Mouse (Mus musculus): ENCODE data around the gene Snapc3. TPM values are rescaled to one million over a fixed set of nuclear protein-coding genes. Genes with fewer than 3 reads are reported as not detected.
"Not testable (repeated sequence)": the region's sequence is repeated elsewhere in the genome, so short reads cannot be mapped to it uniquely, and the experiment has no call there.

Gene Snapc3
- polyA plus RNA-seq, 1 experiment from 2014 or later = 75.2 TPM

GRCm38 (mm10) chr4:83467615-83468014 lies 50.1 kb downstream of the Snapc3 start:
- Histone ChIP-seq H3K4me2 (no peak overlapping the region), H3K4me3 (ENCODE audit: low read depth, low read length) (no peak overlapping the region), H3K4me1 (ENCODE audit: control insufficient read depth, insufficient read depth, low read length) (no peaks in the 10 kb centered on the region), H3K9me3 (ENCODE audit: control insufficient read depth, low read length) (no peaks in the 10 kb centered on the region), H3K27ac (ENCODE audit: low read depth, low read length) (no peak overlapping the region), H3K9ac (ENCODE audit: low read length) (no peak overlapping the region), H3K36me3 (ENCODE audit: control insufficient read depth, insufficient read depth, low read length) (peaks cover 21% of the 10 kb centered on the region), H3K27me3 (ENCODE audit: control insufficient read depth, insufficient read depth, low read length) (no peaks in the 10 kb centered on the region)
- DNase-seq (ENCODE audit: low spot score, missing footprints) (no peak), ATAC-seq (ENCODE audit: low FRiP score) (no peak)
- 86% methylated on average over 7 of the region's 7 CpGs for WGBS

- DNase-seq (ENCODE audit: low spot score, missing footprints) (no peak), ATAC-seq (ENCODE audit: low FRiP score) (no peak)
- Histone ChIP-seq H3K4me3 (ENCODE audit: low read depth, low read length) (no peak overlapping the region), H3K27me3 (ENCODE audit: control insufficient read depth, insufficient read depth, low read length) (no peaks in the 10 kb centered on the region), H3K9me3 (ENCODE audit: control insufficient read depth, low read length) (no peaks in the 10 kb centered on the region), H3K4me1 (ENCODE audit: control insufficient read depth, insufficient read depth, low read length) (no peaks in the 10 kb centered on the region), H3K9ac (ENCODE audit: low read length) (no peak overlapping the region), H3K4me2 (no peak overlapping the region), H3K27ac (ENCODE audit: low read depth, low read length) (no peak overlapping the region), H3K36me3 (ENCODE audit: control insufficient read depth, insufficient read depth, low read length) (peaks cover 24% of the 10 kb centered on the region)
- WGBS = 68% methylated on average over 3 of the region's 3 CpGs
Observed at GRCm38 (mm10) chr4:83468208-83468607, 50.7 kb downstream of the Snapc3 start.

- ATAC-seq (ENCODE audit: low FRiP score) = no peak
- Histone ChIP-seq H3K27me3 (ENCODE audit: control insufficient read depth, insufficient read depth, low read length) (no peaks in the 10 kb centered on the region), H3K4me2 (peak overlapping the region; percentile 65), H3K9ac (ENCODE audit: low read length) (peak overlapping the region; percentile 98), H3K4me1 (ENCODE audit: control insufficient read depth, insufficient read depth, low read length) (peaks cover 16% of the 10 kb centered on the region), H3K4me3 (ENCODE audit: low read depth, low read length) (peak overlapping the region; percentile 96), H3K27ac (ENCODE audit: low read depth, low read length) (0 out of 2 replicates have a peak overlapping the region, but pooled peaks have one; percentile 97), H3K36me3 (ENCODE audit: control insufficient read depth, insufficient read depth, low read length) (peaks cover 7% of the 10 kb centered on the region), H3K9me3 (ENCODE audit: control insufficient read depth, low read length) (no peaks in the 10 kb centered on the region)
- WGBS = 30% methylated on average over 12 of the region's 12 CpGs
- DNase-seq (ENCODE audit: low spot score, missing footprints) = peak; percentile 89
Observed at GRCm38 (mm10) chr4:83485250-83485649, 67.7 kb downstream of the Snapc3 start.

GRCm38 (mm10) chr4:83485735-83486116 lies 68.2 kb downstream of the Snapc3 start:
- Histone ChIP-seq H3K36me3 (ENCODE audit: control insufficient read depth, insufficient read depth, low read length) (peaks cover 7% of the 10 kb centered on the region), H3K9ac (ENCODE audit: low read length) (peak overlapping the region; percentile 98), H3K4me1 (ENCODE audit: control insufficient read depth, insufficient read depth, low read length) (peaks cover 16% of the 10 kb centered on the region), H3K27ac (ENCODE audit: low read depth, low read length) (peak overlapping the region; percentile 97), H3K9me3 (ENCODE audit: control insufficient read depth, low read length) (no peaks in the 10 kb centered on the region), H3K4me3 (ENCODE audit: low read depth, low read length) (peak overlapping the region; percentile 96), H3K4me2 (peak overlapping the region; percentile 65), H3K27me3 (ENCODE audit: control insufficient read depth, insufficient read depth, low read length) (no peaks in the 10 kb centered on the region)
- WGBS = under 1% methylated on average over 34 of the region's 40 CpGs
- DNase-seq (ENCODE audit: low spot score, missing footprints) = peak; percentile 95
- ATAC-seq (ENCODE audit: low FRiP score) = peak; percentile 87

- peaks cover 16% of the 10 kb centered on the region for H3K4me1 ChIP-seq (ENCODE audit: control insufficient read depth, insufficient read depth, low read length)
- H3K9me3 ChIP-seq (ENCODE audit: control insufficient read depth, low read length) = no peaks in the 10 kb centered on the region
- no peaks in the 10 kb centered on the region for H3K27me3 ChIP-seq (ENCODE audit: control insufficient read depth, insufficient read depth, low read length)
- peak within 1 kb of the TSS; percentile 97 for H3K27ac ChIP-seq (ENCODE audit: low read depth, low read length)
- WGBS = under 1% methylated on average over 64 of the region's 86 CpGs
- H3K4me2 ChIP-seq = peak within 1 kb of the TSS; percentile 65
- ATAC-seq (ENCODE audit: low FRiP score) = peak; percentile 95
- peak within 1 kb of the TSS; percentile 98 for H3K9ac ChIP-seq (ENCODE audit: low read length)
- DNase-seq (ENCODE audit: low spot score, missing footprints) = peak; percentile 99
- H3K36me3 ChIP-seq (ENCODE audit: control insufficient read depth, insufficient read depth, low read length) = peaks cover 7% of the 10 kb centered on the region
- H3K4me3 ChIP-seq (ENCODE audit: low read depth, low read length) = peak within 1 kb of the TSS; percentile 96
Observed at GRCm38 (mm10) chr4:83486117-83486901, 68.8 kb downstream of the Snapc3 start, which contains the start of gene Psip1. Gene Psip1 (minus strand): TSS chr4:83486459.

GRCm38 (mm10) chr4:83489121-83489520 lies 71.6 kb downstream of the Snapc3 start:
- Histone ChIP-seq H3K36me3 (ENCODE audit: control insufficient read depth, insufficient read depth, low read length) (no peaks in the 10 kb centered on the region; the same call in 1 of the 2 replicates), H3K27me3 (ENCODE audit: control insufficient read depth, insufficient read depth, low read length) (no peaks in the 10 kb centered on the region), H3K4me2 (no peak overlapping the region), H3K27ac (ENCODE audit: low read depth, low read length) (no peak overlapping the region), H3K9me3 (ENCODE audit: control insufficient read depth, low read length) (no peaks in the 10 kb centered on the region), H3K4me3 (ENCODE audit: low read depth, low read length) (no peak overlapping the region), H3K4me1 (ENCODE audit: control insufficient read depth, insufficient read depth, low read length) (peaks cover 14% of the 10 kb centered on the region), H3K9ac (ENCODE audit: low read length) (no peak overlapping the region)
- DNase-seq (ENCODE audit: low spot score, missing footprints) (peak; percentile 45), ATAC-seq (ENCODE audit: low FRiP score) (no peak)
- 32% methylated on average over 5 of the region's 5 CpGs for WGBS

GRCm38 (mm10) chr4:83493112-83493511 lies 75.6 kb downstream of the Snapc3 start:
- H3K9me3 ChIP-seq (ENCODE audit: control insufficient read depth, low read length) = no peaks in the 10 kb centered on the region
- no peaks in the 10 kb centered on the region for H3K36me3 ChIP-seq (ENCODE audit: control insufficient read depth, insufficient read depth, low read length)
- no peak overlapping the region for H3K4me3 ChIP-seq (ENCODE audit: low read depth, low read length)
- H3K4me1 ChIP-seq (ENCODE audit: control insufficient read depth, insufficient read depth, low read length) = peaks cover 3% of the 10 kb centered on the region; the same call in 1 of the 2 replicates
- DNase-seq (ENCODE audit: low spot score, missing footprints) (no peak), ATAC-seq (ENCODE audit: low FRiP score) (no peak)
- no peak overlapping the region for H3K9ac ChIP-seq (ENCODE audit: low read length)
- H3K27me3 ChIP-seq (ENCODE audit: control insufficient read depth, insufficient read depth, low read length) = no peaks in the 10 kb centered on the region
- H3K27ac ChIP-seq (ENCODE audit: low read depth, low read length) = no peak overlapping the region
- 96% methylated on average over 1 of the region's 1 CpGs for WGBS
- H3K4me2 ChIP-seq = no peak overlapping the region

- H3K27ac ChIP-seq (ENCODE audit: low read depth, low read length); H3K4me3 ChIP-seq (ENCODE audit: low read depth, low read length); H3K9ac ChIP-seq (ENCODE audit: low read length); ATAC-seq (ENCODE audit: low FRiP score); H3K9me3 ChIP-seq (ENCODE audit: control insufficient read depth, low read length); DNase-seq (ENCODE audit: low spot score, missing footprints); H3K4me2 ChIP-seq; H3K36me3 ChIP-seq (ENCODE audit: control insufficient read depth, insufficient read depth, low read length); H3K27me3 ChIP-seq (ENCODE audit: control insufficient read depth, insufficient read depth, low read length); H3K4me1 ChIP-seq (ENCODE audit: control insufficient read depth, insufficient read depth, low read length): not testable (repeated sequence)
- WGBS = 92% methylated on average over 5 of the region's 5 CpGs
Observed at GRCm38 (mm10) chr4:83497013-83497412, 79.5 kb downstream of the Snapc3 start.
